Mouse (Mus musculus) MEL (cell line): ENCODE results near the gene Polr2e.

ENCODE experiments used
- CHD1 ChIP-seq: IDR thresholded peaks from 2 replicates; pipeline ENCODE4 v1.6.1; 2012; ENCODE audit warnings: low read depth, mild to moderate bottlenecking, inconsistent platforms, low read length, improper control_type of control experiment
- CTCF ChIP-seq, 3 experiments: IDR thresholded peaks in 2 of 3; conservative IDR thresholded peaks in 1 of 3; 2 replicates each; pipeline ENCODE4 v1.5.1; 2011 to 2012; ENCODE audit warnings: low read length in 3 of 3, low read depth in 2 of 3, mild to moderate bottlenecking in 2 of 3, improper control_type of control experiment in 1 of 3, inconsistent platforms in 1 of 3, mixed read lengths in 1 of 3, moderate library complexity in 1 of 3; ENCODE audit not compliant: control insufficient read depth in 1 of 3, insufficient read depth in 1 of 3, poor library complexity in 1 of 3, severe bottlenecking in 1 of 3
- E2F4 ChIP-seq: IDR thresholded peaks from 2 replicates; pipeline ENCODE4 v1.6.1; 2011; ENCODE audit warnings: low read depth, low read length, improper control_type of control experiment, borderline replicate concordance
- EP300 ChIP-seq, 2 experiments: IDR thresholded peaks; 2 replicates each; pipeline ENCODE4 v1.6.1; 2011; ENCODE audit warnings: improper control_type of control experiment in 2 of 2, low read length in 2 of 2, low read depth in 1 of 2, mild to moderate bottlenecking in 1 of 2
- GATA1 ChIP-seq: IDR thresholded peaks from 2 replicates; pipeline ENCODE4 v1.6.1; 2011; ENCODE audit warnings: low read depth, low read length, improper control_type of control experiment
- KAT2A ChIP-seq: conservative IDR thresholded peaks from 2 replicates; pipeline ENCODE4 v1.6.1; 2012; ENCODE audit warnings: low read depth, low read length, improper control_type of control experiment, inconsistent platforms
- MAX ChIP-seq: IDR thresholded peaks from 2 replicates; pipeline ENCODE4 v1.6.1; 2011; ENCODE audit warnings: low read length, improper control_type of control experiment
- MYB ChIP-seq: IDR thresholded peaks from 2 replicates; pipeline ENCODE4 v1.6.1; 2011; ENCODE audit warnings: mild to moderate bottlenecking, low read depth, low read length, improper control_type of control experiment
- MYC ChIP-seq: IDR thresholded peaks from 2 replicates; pipeline ENCODE4 v1.6.1; 2011; ENCODE audit warnings: low read depth, mild to moderate bottlenecking, low read length, improper control_type of control experiment, moderate library complexity
- POLR2A ChIP-seq, 2 experiments: IDR thresholded peaks; 2 replicates each; pipeline ENCODE4 v1.6.1; 2011 to 2012; ENCODE audit warnings: low read length in 2 of 2, mild to moderate bottlenecking in 2 of 2, control low read depth in 1 of 2, improper control_type of control experiment in 1 of 2, low read depth in 1 of 2, moderate library complexity in 1 of 2; ENCODE audit not compliant: control insufficient read depth in 1 of 2, insufficient read depth in 1 of 2, poor library complexity in 1 of 2
- POLR2AphosphoS2 ChIP-seq: IDR thresholded peaks from 2 replicates; pipeline ENCODE4 v1.6.1; 2011; ENCODE audit warnings: low read length, improper control_type of control experiment
- TAL1 ChIP-seq: IDR thresholded peaks from 2 replicates; pipeline ENCODE4 v1.6.1; 2012; ENCODE audit warnings: mild to moderate bottlenecking, inconsistent platforms, low read length, moderate library complexity, mixed read lengths
- ZC3H11A ChIP-seq: IDR thresholded peaks from 2 replicates; pipeline ENCODE4 v1.6.1; 2012; ENCODE audit warnings: low read depth, mild to moderate bottlenecking, inconsistent platforms, low read length, improper control_type of control experiment
- ZNF384 ChIP-seq: IDR thresholded peaks from 2 replicates; pipeline ENCODE4 v1.6.1; 2012; ENCODE audit warnings: low read depth, mild to moderate bottlenecking, inconsistent platforms, low read length, improper control_type of control experiment

- no peak for TF ChIP-seq POLR2AphosphoS2
- TF ChIP-seq MAX, result no peak
- TF ChIP-seq ZNF384, result no peak
- TF ChIP-seq POLR2A (IDR thresholded peaks at IDR 0.05; ENCODE audit: control insufficient read depth in 1 of 2, insufficient read depth in 1 of 2, low read depth in 1 of 2, low read length in 2 of 2, poor library complexity in 1 of 2), result no peak
- no peak for TF ChIP-seq CTCF (IDR thresholded peaks at IDR 0.05 in 2 of 3, conservative IDR thresholded peaks at IDR 0.05 in 1 of 3; ENCODE audit: control insufficient read depth in 1 of 3, insufficient read depth in 1 of 3, low read depth in 2 of 3, low read length in 3 of 3, poor library complexity in 1 of 3, severe bottlenecking in 1 of 3)
- TF ChIP-seq TAL1, result no peak
- no peak for TF ChIP-seq KAT2A
- no peak for TF ChIP-seq EP300 (IDR thresholded peaks at IDR 0.05; ENCODE audit: low read depth in 1 of 2, low read length in 2 of 2)
- no peak for TF ChIP-seq CHD1
- TF ChIP-seq ZC3H11A, result no peak
- TF ChIP-seq MYB, result no peak
- no peak for TF ChIP-seq E2F4
- no peak for TF ChIP-seq MYC
- no peak for TF ChIP-seq GATA1
These were observed 45.4 kb upstream of the Polr2e start for GRCm38 (mm10) chr10:80084817-80085487.
